Mouse (Mus musculus) left cerebral cortex, adult 2 months (tissue): ENCODE results near the gene Taf13. TPM values are rescaled to one million over a fixed set of nuclear protein-coding genes. Genes with fewer than 3 reads are reported as not detected.

Experiments
- DNase-seq, 2 experiments: peaks; one replicate each; pipeline ENCODE4 v3.0.0; 2021 to 2022; ENCODE audit warnings: low spot score in 2 of 2, mixed read lengths in 1 of 2; ENCODE audit errors: extremely low spot score in 1 of 2
- H3K27ac ChIP-seq: fragments of 200-600 bp; 2 replicates; pipeline ENCODE4 v1.8.1; 2022
- H3K4me3 ChIP-seq: fragments of 200-600 bp; 2 replicates; pipeline ENCODE4 v1.8.1; 2022
- CTCF ChIP-seq: fragments of 200-600 bp; IDR thresholded peaks from 2 replicates; pipeline ENCODE4 v1.8.1; 2022; ENCODE audit warnings: antibody characterized with exemption, mild to moderate bottlenecking, moderate library complexity
- intact Hi-C: fragments of 180-260 bp; cut with DNase I; formaldehyde crosslinking; loops from one replicate; pipeline ENCODE4 v1.15.1; 2025
- long read RNA-seq, 2 experiments: library from polyadenylated mRNA; stranded (forward); transcript quantifications; one replicate each; pipeline ENCODE4 v2.0.0; 2021; ENCODE audit warnings: borderline mapping rate in 2 of 2
- total RNA-seq, 2 experiments: library from RNA; stranded (reverse); gene quantifications; 2 replicates each; pipeline ENCODE4 v1.2.3; 2021

The Taf13 gene
- 10 to 100 TPM; 24.9 to 25.0 TPM for total RNA-seq
- long read RNA-seq, experiment 1, transcript Taf13-204 (4 exons, 2,443 nt): major isoform, 26 of 29 reads
- long read RNA-seq, experiment 1, partial matches to known transcripts: 2 of 29 reads
- long read RNA-seq, experiment 1, other reads (novel, unspliced or antisense): 0 of 29 reads
- long read RNA-seq, experiment 2, transcript Taf13-204 (4 exons, 2,443 nt): major isoform, 13 of 19 reads
- long read RNA-seq, experiment 2, partial matches to known transcripts: 1 of 19 reads
- long read RNA-seq, experiment 2, other reads (novel, unspliced or antisense): 3 of 19 reads

GRCm38 (mm10) chr3:108571443-108572294 lies at the start of gene Taf13:
TSS of gene Taf13 (plus strand) at chr3:108571698.
- peak; percentile 97 to 98 for DNase-seq
- Histone ChIP-seq H3K27ac (peak within 1 kb of the TSS; percentile 97), H3K4me3 (peak within 1 kb of the TSS; percentile 93)
- no peak; the same call in 1 of the 2 replicates for TF ChIP-seq CTCF
- intact Hi-C loops: no loop called here

- intact Hi-C loops: no loop called here
- TF ChIP-seq CTCF: no peak
- DNase-seq: no peak
- Histone ChIP-seq H3K4me3 (no peak overlapping the region), H3K27ac (no peak overlapping the region)
Observed at GRCm38 (mm10) chr3:108523415-108523814, 48.1 kb upstream of the Taf13 start.

DNA sequence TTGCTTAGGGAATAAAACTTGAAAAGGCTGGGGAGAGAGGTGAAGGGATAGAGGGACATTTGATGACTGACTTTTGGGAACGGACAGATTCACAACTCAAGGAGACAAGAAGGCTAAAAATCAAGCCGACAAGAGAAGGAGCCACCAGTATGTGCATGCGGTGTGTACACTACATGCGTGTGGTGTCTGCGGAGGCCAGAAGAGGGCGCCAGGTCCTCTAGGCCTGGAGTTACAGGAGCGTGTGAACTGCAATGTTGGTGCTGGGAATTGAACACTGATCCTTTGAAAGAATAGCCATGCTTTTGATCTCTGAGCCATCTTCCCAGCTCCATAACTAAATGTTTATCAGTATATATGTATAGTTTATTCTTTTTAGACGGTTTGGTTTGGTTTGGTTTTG lies 43.0 kb upstream of the Taf13 start:
- TF ChIP-seq CTCF: peak; percentile 4; the same call in 1 of the 2 replicates
- no peak overlapping the region for H3K4me3 ChIP-seq
- no peak for DNase-seq
- intact Hi-C loops: no loop called here
- H3K27ac ChIP-seq: no peak overlapping the region

DNA sequence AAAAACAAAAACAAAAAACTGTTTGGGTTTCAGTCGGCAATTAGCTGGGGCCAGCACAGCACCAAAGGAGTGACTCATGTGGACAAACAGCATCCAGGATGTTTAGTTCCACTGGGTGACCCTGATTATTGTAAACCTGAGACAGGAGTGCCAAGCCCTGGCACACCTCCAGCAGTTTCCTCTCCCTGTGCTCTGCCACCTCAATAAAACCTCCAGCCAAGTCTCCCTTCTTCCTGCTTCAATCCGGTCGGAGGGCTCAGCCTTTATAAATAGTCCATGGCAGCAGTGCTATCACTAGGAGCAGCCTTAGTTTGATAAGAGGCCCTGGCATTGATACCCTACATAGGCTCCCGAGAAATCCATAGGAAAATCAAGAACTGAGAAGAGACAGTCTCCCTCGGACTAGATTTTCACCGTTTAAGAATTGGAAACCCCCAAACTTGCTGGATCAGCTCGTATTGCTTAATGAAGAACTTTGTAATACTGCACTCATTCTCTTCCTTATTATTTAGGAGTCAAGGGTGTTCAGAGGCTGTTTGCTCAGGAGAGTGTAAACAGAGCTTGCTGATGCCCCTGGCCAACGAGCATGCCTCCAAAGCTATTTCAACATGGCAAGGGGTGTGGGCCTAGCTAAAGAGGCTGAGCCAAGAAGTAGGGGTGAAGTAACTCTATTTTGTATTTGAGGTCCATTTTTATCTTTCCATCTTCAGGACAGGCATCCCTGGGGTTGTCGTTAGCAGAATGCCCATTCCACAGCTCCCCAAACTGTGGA lies 38.2 kb upstream of the Taf13 start:
- TF ChIP-seq CTCF: no peak
- H3K4me3 ChIP-seq: no peak overlapping the region
- intact Hi-C loops: no loop called here
- DNase-seq: no peak
- no peak overlapping the region for H3K27ac ChIP-seq

DNA sequence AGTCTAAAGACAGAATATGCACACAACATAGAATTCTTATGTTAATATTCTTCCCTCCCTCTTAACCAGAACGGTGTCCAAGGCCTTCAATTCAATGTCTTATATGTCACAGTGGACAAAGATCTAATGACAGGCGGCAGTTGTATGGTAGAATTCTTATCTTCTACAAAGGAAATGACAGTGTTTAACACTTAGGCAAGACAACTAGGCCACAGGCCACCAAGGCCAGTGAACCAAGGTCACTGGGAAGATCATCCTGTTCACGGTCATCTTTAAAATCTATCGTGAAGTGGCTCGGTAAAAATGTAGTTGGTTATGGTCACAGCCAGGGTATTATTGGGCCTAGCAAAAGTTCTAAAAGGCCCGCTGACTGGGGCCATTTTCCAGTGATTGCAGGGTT lies 37.5 kb upstream of the Taf13 start, which contains the start of gene 1700013F07Rik:
Gene 1700013F07Rik, plus strand, starts transcription at position 200 of the 400 bp plus-strand sequence.
- TF ChIP-seq CTCF: no peak
- DNase-seq: no peak
- intact Hi-C loops: no loop called here
- Histone ChIP-seq H3K4me3 (no peak within 1 kb of the TSS), H3K27ac (no peak within 1 kb of the TSS)

GRCm38 (mm10) chr3:108535896-108536516 lies 35.5 kb upstream of the Taf13 start:
- TF ChIP-seq CTCF: no peak
- Histone ChIP-seq H3K27ac (peak overlapping the region; percentile 96), H3K4me3 (peak overlapping the region; percentile 60)
- intact Hi-C loops: no loop called here
- no peak for DNase-seq

GRCm38 (mm10) chr3:108536517-108537260 lies 34.8 kb upstream of the Taf13 start, which contains the start of gene 5330417C22Rik:
TSS of gene 5330417C22Rik (minus strand) at chr3:108536536.
- H3K27ac ChIP-seq: peak within 1 kb of the TSS; percentile 96
- intact Hi-C loops: loop anchor here (1.0 kb wide), 1 partner anchor 18 kb away; no protein-coding TSS in a partner anchor

DNA sequence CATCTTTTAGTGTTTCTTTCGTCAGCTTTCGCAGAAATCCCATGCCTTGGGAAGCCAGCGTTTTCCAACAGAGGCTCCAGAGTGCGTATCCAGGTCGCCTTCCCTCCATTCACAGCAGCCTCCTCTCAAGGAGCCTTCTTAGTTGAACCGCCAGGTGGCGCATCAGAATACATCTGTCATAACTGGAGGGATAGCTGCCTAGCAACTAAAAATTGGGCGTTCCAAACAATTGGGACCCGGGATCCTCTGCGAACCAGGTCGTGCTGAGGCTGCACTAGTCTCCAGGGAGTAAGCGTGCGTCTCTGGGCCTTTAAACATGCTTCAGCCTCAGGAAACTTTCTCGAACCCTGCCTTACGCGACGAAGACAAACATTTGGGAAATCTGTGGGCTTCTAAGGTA lies 34.2 kb upstream of the Taf13 start:
- peak overlapping the region; percentile 60 for H3K4me3 ChIP-seq
- intact Hi-C loops: loop anchor here (1.0 kb wide), 1 partner anchor 17 kb away; no protein-coding TSS in a partner anchor
- H3K27ac ChIP-seq: peak overlapping the region; percentile 96
- peak; percentile 86 to 89 for DNase-seq
- peak; percentile 88 for TF ChIP-seq CTCF

More at GRCm38 (mm10) chr3:108536517-108537260, 34.8 kb upstream of the Taf13 start, which contains the start of gene 5330417C22Rik:
- peak; percentile 91 to 93 for DNase-seq
- peak within 1 kb of the TSS; percentile 60 for H3K4me3 ChIP-seq
- no peak for TF ChIP-seq CTCF

GRCm38 (mm10) chr3:108542299-108542698 lies 29.2 kb upstream of the Taf13 start:
- DNase-seq: no peak
- no peak overlapping the region for H3K27ac ChIP-seq

GRCm38 (mm10) chr3:108554111-108554561 lies 17.4 kb upstream of the Taf13 start:
- no peak for TF ChIP-seq CTCF
- H3K27ac ChIP-seq: peak overlapping the region; percentile 97
- DNase-seq: no peak

More at GRCm38 (mm10) chr3:108542299-108542698, 29.2 kb upstream of the Taf13 start:
- intact Hi-C loops: no loop called here
- H3K4me3 ChIP-seq: no peak overlapping the region
- TF ChIP-seq CTCF: no peak

More at GRCm38 (mm10) chr3:108554111-108554561, 17.4 kb upstream of the Taf13 start:
- peak overlapping the region; percentile 82 for H3K4me3 ChIP-seq
- intact Hi-C loops: loop anchor here (1.0 to 10.0 kb wide), 3 partner anchors 8 to 771 kb away; partner anchors contain the start of gene Tmem167b
